Mouse (Mus musculus) Patski (cell line): ENCODE measurements around the gene Gpatch2. TPM values are rescaled to one million over a fixed set of nuclear protein-coding genes. Genes with fewer than 3 reads are reported as not detected.

Source experiments
- ATAC-seq: fragments of 100-300 bp; one replicate; pipeline ENCODE4 v1.8.0; 2021
- CTCF ChIA-PET: fragments of 350-600 bp; sonication (Branson Sonifier 250); formaldehyde crosslinking; loops from one replicate; lab custom pipeline; 2022; ENCODE audit warnings: inconsistent platforms; lab: Charles Lee
- POLR2A ChIA-PET: fragments of 350-600 bp; sonication (Branson Sonifier 250); formaldehyde crosslinking; loops from one replicate; lab custom pipeline; 2022; ENCODE audit warnings: antibody characterized with exemption, inconsistent platforms; lab: Charles Lee
- DNase-seq: peaks from one replicate; pipeline ENCODE4 v3.0.0-alpha.2; 2011; ENCODE audit warnings: low read depth, low spot score
- H3K27me3 ChIP-seq: fragments of 371-371 bp; one replicate; pipeline ENCODE4 v1.5.1; 2021
- CTCF ChIP-seq: fragments of 100-300 bp; IDR thresholded peaks from one replicate; pipeline ENCODE4 v1.5.1; 2021
- in situ Hi-C: fragments of 300-500 bp; cut with MboI; formaldehyde crosslinking; loops from 3 replicates; pipeline ENCODE4 v1.11.1; 2018; ENCODE audit warnings: low pct_unique_long_range_greater_than_20kb, mixed read lengths
- polyA plus RNA-seq: library from polyadenylated mRNA; unstranded; gene quantifications from one replicate; pipeline ENCODE4 v1.2.3, GENCODE M21; 2021

The Gpatch2 gene
- polyA plus RNA-seq, 1 experiment from 2014 or later, result 15.9 TPM

- POLR2A ChIA-PET, result no interaction called here
- ATAC-seq, result peak; percentile 31
- TF ChIP-seq CTCF, result no peak
- in situ Hi-C loops, result no loop called here
- no peaks in the 10 kb centered on the region for H3K27me3 ChIP-seq
- CTCF ChIA-PET, result no interaction called here
- no peak for DNase-seq
Observed at GRCm38 (mm10) chr1:187300626-187301025, 85.3 kb downstream of the Gpatch2 start.

GRCm38 (mm10) chr1:187303221-187303620 lies 87.9 kb downstream of the Gpatch2 start:
- CTCF ChIA-PET, result interaction anchor here (1.2 kb wide), 1 partner anchor 22 kb away, joined by 3 read pairs; no protein-coding TSS in a partner anchor
- no peak for TF ChIP-seq CTCF
- no peaks in the 10 kb centered on the region for H3K27me3 ChIP-seq
- ATAC-seq (no peak), DNase-seq (no peak)
- in situ Hi-C loops, result no loop called here
- POLR2A ChIA-PET, result interaction anchor here (1.5 kb wide), 1 partner anchor 8 kb away, joined by 4 read pairs; no protein-coding TSS in a partner anchor

- no peak for DNase-seq
- H3K27me3 ChIP-seq, result no peaks in the 10 kb centered on the region
- ChIA-PET CTCF (interaction anchor here (1.6 kb wide), 1 partner anchor 9 kb away, joined by 6 read pairs; no protein-coding TSS in a partner anchor), POLR2A (interaction anchor here (1.7 kb wide), 1 partner anchor 15 kb away, joined by 4 read pairs; no protein-coding TSS in a partner anchor)
- no peak for TF ChIP-seq CTCF
- in situ Hi-C loops, result no loop called here
- no peak for ATAC-seq
Observed at GRCm38 (mm10) chr1:187307335-187307734, 92.0 kb downstream of the Gpatch2 start.

GRCm38 (mm10) chr1:187308523-187308922 lies 93.2 kb downstream of the Gpatch2 start:
- CTCF ChIA-PET, result no interaction called here
- no peak for ATAC-seq
- TF ChIP-seq CTCF, result no peak
- in situ Hi-C loops, result no loop called here
- no peak for DNase-seq
- POLR2A ChIA-PET, result interaction anchor here (1.7 kb wide), 1 partner anchor 14 kb away, joined by 4 read pairs; no protein-coding TSS in a partner anchor
- no peaks in the 10 kb centered on the region for H3K27me3 ChIP-seq

- DNase-seq (no peak), ATAC-seq (no peak)
- no peak for TF ChIP-seq CTCF
- no peaks in the 10 kb centered on the region for H3K27me3 ChIP-seq
- ChIA-PET CTCF (interaction anchor here (1.3 to 1.6 kb wide), 3 partner anchors 11 to 20 kb away, joined by 3 to 4 read pairs (median 3); no protein-coding TSS in a partner anchor), POLR2A (interaction anchor here (1.0 kb wide), 1 partner anchor 9 kb away, joined by 4 read pairs; no protein-coding TSS in a partner anchor)
- in situ Hi-C loops, result no loop called here
Observed at GRCm38 (mm10) chr1:187311122-187311521, 95.8 kb downstream of the Gpatch2 start.

- DNase-seq, result no peak
- no peaks in the 10 kb centered on the region for H3K27me3 ChIP-seq
- no peak for ATAC-seq
- no peak for TF ChIP-seq CTCF
- POLR2A ChIA-PET, result no interaction called here
- CTCF ChIA-PET, result no interaction called here
- in situ Hi-C loops, result no loop called here
Observed at GRCm38 (mm10) chr1:187313323-187313722, 98.0 kb downstream of the Gpatch2 start.

- ChIA-PET POLR2A (no interaction called here), CTCF (no interaction called here)
- DNase-seq, result no peak
- ATAC-seq, result no peak
- H3K27me3 ChIP-seq, result no peaks in the 10 kb centered on the region
- TF ChIP-seq CTCF, result no peak
- in situ Hi-C loops, result no loop called here
Observed at GRCm38 (mm10) chr1:187313763-187314162, 98.5 kb downstream of the Gpatch2 start.

- ATAC-seq, result no peak
- no peak for DNase-seq
Observed at GRCm38 (mm10) chr1:187314516-187314915, 99.2 kb downstream of the Gpatch2 start.

GRCm38 (mm10) chr1:187315821-187316220 lies 100.5 kb downstream of the Gpatch2 start:
- TF ChIP-seq CTCF, result no peak
- ATAC-seq (no peak), DNase-seq (no peak)
- ChIA-PET CTCF (interaction anchor here (2.6 kb wide), 1 partner anchor 9 kb away, joined by 6 read pairs; no protein-coding TSS in a partner anchor), POLR2A (no interaction called here)
- in situ Hi-C loops, result no loop called here
- H3K27me3 ChIP-seq, result no peaks in the 10 kb centered on the region

More at GRCm38 (mm10) chr1:187314516-187314915, 99.2 kb downstream of the Gpatch2 start:
- ChIA-PET CTCF (no interaction called here), POLR2A (no interaction called here)
- in situ Hi-C loops, result no loop called here
- no peak for TF ChIP-seq CTCF
- no peaks in the 10 kb centered on the region for H3K27me3 ChIP-seq

- in situ Hi-C loops, result no loop called here
- no peak for ATAC-seq
- ChIA-PET CTCF (interaction anchor here (1.0 to 2.6 kb wide), 2 partner anchors 9 to 12 kb away, joined by 3 to 6 read pairs; no protein-coding TSS in a partner anchor), POLR2A (no interaction called here)
- H3K27me3 ChIP-seq, result no peaks in the 10 kb centered on the region
- TF ChIP-seq CTCF, result no peak
- no peak for DNase-seq
Observed at GRCm38 (mm10) chr1:187316555-187316954, 101.2 kb downstream of the Gpatch2 start.

- no peak for DNase-seq
- ATAC-seq, result no peak
- in situ Hi-C loops, result no loop called here
- no peak for TF ChIP-seq CTCF
- POLR2A ChIA-PET, result interaction anchor here (0.7 to 1.5 kb wide), 2 partner anchors 14 to 44 kb away, joined by 3 to 4 read pairs; no protein-coding TSS in a partner anchor
- CTCF ChIA-PET, result interaction anchor here (1.0 kb wide), 1 partner anchor 10 kb away, joined by 3 read pairs; no protein-coding TSS in a partner anchor
- H3K27me3 ChIP-seq, result no peaks in the 10 kb centered on the region
Observed at GRCm38 (mm10) chr1:187321814-187322213, 106.5 kb downstream of the Gpatch2 start.
